Comparison of ENCODE assay signal across 15 mouse cellular contexts in genomic region chr1:127702187-127702586, GRCm38 (mm10). TPM values are rescaled to one million over a fixed set of nuclear protein-coding genes. Genes with fewer than 3 reads are reported as not detected.
DNase-seq lines count a peak whose midpoint lies in the region; TF ChIP-seq lines count a peak whose summit lies in the region.
"Had no signal": no experiment of that assay in that cellular context is flagged by ENCODE, and none has a peak within 500 bp of the region (broad histone marks: within the 10 kb centered on the region; RNA-seq: fewer than 3 reads in every experiment).

No protein-coding gene starts in this region.

- peak; percentile 56 for TF ChIP-seq CTCF in kidney, adult 2 months (conservative IDR thresholded peaks at IDR 0.05; ENCODE audit: insufficient read depth, insufficient read length, low read depth, low read length)
- TF ChIP-seq CTCF in E14TG2a.4 (conservative IDR thresholded peaks at IDR 0.05; ENCODE audit: low read length): peak; percentile 11; the same call in 1 of the 2 replicates

- WGBS in kidney, adult 2 months: 78% methylated on average over 1 of the region's 1 CpGs

- H3K27me3 ChIP-seq in kidney, adult 2 months (replicated peaks; ENCODE audit: control insufficient read depth, insufficient read depth, low read length): no peaks in the 10 kb centered on the region
- H3K27me3 ChIP-seq in E14TG2a.4 (ENCODE audit: insufficient read depth, low read length): no peaks in the 10 kb centered on the region
- H3K27me3 ChIP-seq: kidney, embryonic 15.5 days had no signal

- no peak for TF ChIP-seq POLR2A in kidney, adult 2 months (IDR thresholded peaks at IDR 0.05; ENCODE audit: low read depth, low read length)

- no peaks in the 10 kb centered on the region for H3K4me1 ChIP-seq in kidney, adult 2 months (ENCODE audit: control insufficient read depth, insufficient read depth, low read length)
- H3K4me1 ChIP-seq in E14TG2a.4 (replicated peaks; ENCODE audit: low read depth, low read length): no peaks in the 10 kb centered on the region
- H3K4me1 ChIP-seq: kidney, embryonic 15.5 days had no signal

- no peaks in the 10 kb centered on the region for H3K36me3 ChIP-seq in kidney, adult 2 months (ENCODE audit: control insufficient read depth, insufficient read depth, low read length)
- H3K36me3 ChIP-seq in E14TG2a.4 (ENCODE audit: insufficient read depth, low read length): no peaks in the 10 kb centered on the region
- H3K36me3 ChIP-seq: kidney, embryonic 15.5 days had no signal

- no peak overlapping the region for H3K4me3 ChIP-seq in kidney, adult 2 months (ENCODE audit: insufficient read depth, low read depth, low read length)
- H3K4me3 ChIP-seq in E14TG2a.4 (replicated peaks; ENCODE audit: low read length): no peak overlapping the region
- H3K4me3 ChIP-seq: kidney, embryonic 15.5 days had no signal

- H3K9me3 ChIP-seq in E14TG2a.4 (ENCODE audit: low read length): peaks cover 14% of the 10 kb centered on the region
- H3K9me3 ChIP-seq: kidney, embryonic 15.5 days had no signal

- peak; percentile 16 for DNase-seq in kidney, adult 2 months
- DNase-seq in kidney, postnatal 10 days: no peak
- DNase-seq in 3T3-L1 (ENCODE audit: low read depth, low spot score): peak; percentile 20
- DNase-seq in c-Kit-positive CD71-positive TER-119-negative erythroid progenitor cells, embryonic 14.5 days (ENCODE audit: low read depth): peak; percentile 17
- no peak for DNase-seq in T-cell, adult 2 months (ENCODE audit: low spot score)
- no peak for DNase-seq in gastrocnemius, adult 18-20 months (ENCODE audit: low spot score)
- no peak for DNase-seq in cerebellum, adult 8-10 months
- DNase-seq: adrenal gland, adult 8-10 months; cerebellum, adult 2 months; heart, postnatal 4 days; right cerebral cortex, postnatal 4 days had no signal

- no peak overlapping the region for H3K27ac ChIP-seq in kidney, adult 2 months (ENCODE audit: insufficient read depth, low read depth, low read length)
- H3K27ac ChIP-seq: kidney, embryonic 15.5 days had no signal

RNA-seq across cellular contexts. Expression of gene Tmem163, which starts 22.8 kb away (rescaled TPM):
- 2.5 TPM in 2 replicates for polyA plus RNA-seq in kidney, adult 2 months (2012; rRNA removed)
- not detected for total RNA-seq in gastrocnemius, adult 18-20 months (2021)

RNA-seq across cellular contexts. Expression of gene Acmsd, which starts 27.0 kb away (rescaled TPM):
- 67.8 and 81.0 TPM in 2 replicates for polyA plus RNA-seq in kidney, adult 2 months (2012; rRNA removed)
- total RNA-seq in gastrocnemius, adult 18-20 months (2021): not detected
- total RNA-seq: adrenal gland, adult 8-10 months; layer of hippocampus, postnatal 14 days had no signal
- polyA plus RNA-seq: frontal cortex, adult 2 months had no signal

Comparison
In these comparisons a context has a peak if more than half of its experiments do, and no peak if none do; other contexts are left out.
1. DNase-seq: peak in kidney, adult 2 months (single experiment), 3T3-L1 (single experiment) and c-Kit-positive CD71-positive TER-119-negative erythroid progenitor cells, embryonic 14.5 days (single experiment); none in kidney, postnatal 10 days (single experiment), T-cell, adult 2 months (single experiment), gastrocnemius, adult 18-20 months (single experiment) and cerebellum, adult 8-10 months (single experiment).